Mouse (Mus musculus): ENCODE measurements around the gene Cdh12. TPM values are rescaled to one million over a fixed set of nuclear protein-coding genes. Genes with fewer than 3 reads are reported as not detected.

Cdh12 gene
- total RNA-seq, 2 experiments from 2014 or later, result not detected

Other genes starting within 250 kb of the Cdh12 start
- 0.15 TPM in 1 of 2 replicates, not detected in the other for gene Acot10, start 217.5 kb downstream of the Cdh12 start, total RNA-seq (2014; fragmentation: Nextera tagmentation)
- gene Acot10, start 217.5 kb downstream of the Cdh12 start, total RNA-seq (2017), result 0.21 and 0.22 TPM in 2 replicates